Mouse (Mus musculus): Measurements from ENCODE around the gene Copb1. TPM values are rescaled to one million over a fixed set of nuclear protein-coding genes. Genes with fewer than 3 reads are reported as not detected.

Gene Copb1
- polyA plus RNA-seq, 1 experiment from 2014 or later = 129 TPM

- no peaks in the 10 kb centered on the region for H3K9me3 ChIP-seq (ENCODE audit: low read depth, low read length)
- DNase-seq (peak; percentile 56), ATAC-seq (ENCODE audit: insufficient read depth) (peak; percentile 43; the same call in 1 of the 2 replicates)
- no peak for TF ChIP-seq CTCF (IDR thresholded peaks at IDR 0.05; ENCODE audit: low read depth)
- peaks cover 18% of the 10 kb centered on the region for H3K4me1 ChIP-seq (ENCODE audit: insufficient read depth)
- H3K4me2 ChIP-seq = no peak overlapping the region
- no peak overlapping the region for H3K27ac ChIP-seq (ENCODE audit: low read depth)
- no peak overlapping the region for H3K9ac ChIP-seq
- H3K27me3 ChIP-seq (ENCODE audit: insufficient read depth, low read length) = no peaks in the 10 kb centered on the region
- 72% methylated on average over 4 of the region's 4 CpGs for WGBS
- no peaks in the 10 kb centered on the region for H3K36me3 ChIP-seq (ENCODE audit: insufficient read depth)
- no peak overlapping the region for H3K4me3 ChIP-seq (ENCODE audit: low read depth, low read length)
Observed at GRCm38 (mm10) chr7:114169996-114170395, 84.5 kb downstream of the Copb1 start.

GRCm38 (mm10) chr7:114169381-114169780, 85.1 kb downstream of the Copb1 start:
- Histone ChIP-seq H3K27me3 (ENCODE audit: insufficient read depth, low read length) (no peaks in the 10 kb centered on the region), H3K36me3 (ENCODE audit: insufficient read depth) (no peaks in the 10 kb centered on the region), H3K4me2 (no peak overlapping the region), H3K27ac (ENCODE audit: low read depth) (no peak overlapping the region), H3K9ac (no peak overlapping the region), H3K4me3 (ENCODE audit: low read depth, low read length) (no peak overlapping the region), H3K4me1 (ENCODE audit: insufficient read depth) (peaks cover 18% of the 10 kb centered on the region), H3K9me3 (ENCODE audit: low read depth, low read length) (no peaks in the 10 kb centered on the region)
- 86% methylated on average over 2 of the region's 2 CpGs for WGBS
- DNase-seq (no peak), ATAC-seq (ENCODE audit: insufficient read depth) (no peak)
- no peak for TF ChIP-seq CTCF (IDR thresholded peaks at IDR 0.05; ENCODE audit: low read depth)

Other genes starting within 250 kb of the Copb1 start
- gene Rras2, start 136.9 kb downstream of the Copb1 start, polyA plus RNA-seq (2014; fragmentation: Nextera tagmentation; extraction: Ambion mirVana) = 47.1 and 48.3 TPM in 2 replicates
- gene Psma1, start 21.4 kb upstream of the Copb1 start, polyA plus RNA-seq (2014; fragmentation: Nextera tagmentation; extraction: Ambion mirVana) = 424 and 430 TPM in 2 replicates
- gene Pde3b, start 160.6 kb upstream of the Copb1 start, polyA plus RNA-seq (2014; fragmentation: Nextera tagmentation; extraction: Ambion mirVana) = 11.7 and 12.2 TPM in 2 replicates

Data from lung, embryonic 14.5 days (tissue).